Mouse (Mus musculus) E14TG2a.4 (cell line): ENCODE measurements at regions not wholly inside any gene's neighbourhood (a gene's known extent, or its start where the extent isn't known, plus 50 kb on each side); places are given as distances from the start of the nearest gene placed in this dataset.
"Not testable (repeated sequence)": the region's sequence is repeated elsewhere in the genome, so short reads cannot be mapped to it uniquely, and the experiment has no call there.

Experiments used
- CTCF ChIP-seq: conservative IDR thresholded peaks from 2 replicates; pipeline ENCODE4 v1.5.1; 2014; ENCODE audit warnings: low read length
- NANOG ChIP-seq: IDR thresholded peaks from 2 replicates; pipeline ENCODE4 v1.6.1; 2014; ENCODE audit warnings: borderline replicate concordance, low read length, mixed read lengths

- not testable (repeated sequence) for TF ChIP-seq CTCF, NANOG
Measured at GRCm38 (mm10) chr1:23316288-23316687, 81.3 kb downstream of the Ogfrl1 start.
